Mouse (Mus musculus) T-cell, adult 2 months (primary cell): ENCODE measurements around the gene Lefty1.
"Not testable (repeated sequence)": the region's sequence is repeated elsewhere in the genome, so short reads cannot be mapped to it uniquely, and the experiment has no call there.

Source experiments
- DNase-seq: peaks from one replicate; pipeline ENCODE4 v3.0.0; 2022; ENCODE audit warnings: low spot score

The Lefty1 gene

GRCm38 (mm10) chr1:180922273-180923048 lies 12.4 kb upstream of the Lefty1 start:
- peak; percentile 52 for DNase-seq

- no peak for DNase-seq
Observed at GRCm38 (mm10) chr1:180924737-180925136, 10.1 kb upstream of the Lefty1 start.

- no peak for DNase-seq
Observed at GRCm38 (mm10) chr1:180926286-180926685, 8.5 kb upstream of the Lefty1 start.

GRCm38 (mm10) chr1:180929599-180929998 lies 5.2 kb upstream of the Lefty1 start:
- DNase-seq: no peak

- no peak for DNase-seq
Observed at GRCm38 (mm10) chr1:180931106-180931505, 3.7 kb upstream of the Lefty1 start.

- no peak for DNase-seq
Observed at GRCm38 (mm10) chr1:180933659-180934058, 1.2 kb upstream of the Lefty1 start.

- DNase-seq: not testable (repeated sequence)
Observed at GRCm38 (mm10) chr1:180936610-180937398, 2.0 kb downstream of the Lefty1 start.

- DNase-seq: not testable (repeated sequence)
Observed at GRCm38 (mm10) chr1:180937631-180938030, 2.8 kb downstream of the Lefty1 start.

GRCm38 (mm10) chr1:180938781-180939180 lies 4.0 kb downstream of the Lefty1 start:
- not testable (repeated sequence) for DNase-seq

- no peak for DNase-seq
Observed at GRCm38 (mm10) chr1:180940776-180941460, 6.1 kb downstream of the Lefty1 start.

- no peak for DNase-seq
Observed at GRCm38 (mm10) chr1:180941726-180942125, 6.9 kb downstream of the Lefty1 start.

GRCm38 (mm10) chr1:180942166-180943031 lies 7.6 kb downstream of the Lefty1 start, which contains the start of gene Tmem63a:
TSS of gene Tmem63a (plus strand) at chr1:180942344.
- peak; percentile 74 for DNase-seq

GRCm38 (mm10) chr1:180943032-180943644 lies 8.3 kb downstream of the Lefty1 start:
- no peak for DNase-seq

GRCm38 (mm10) chr1:180943896-180944295 lies 9.1 kb downstream of the Lefty1 start:
- DNase-seq: no peak

GRCm38 (mm10) chr1:180944553-180944952 lies 9.7 kb downstream of the Lefty1 start:
- DNase-seq: no peak

- no peak for DNase-seq
Observed at GRCm38 (mm10) chr1:180945001-180945980, 10.5 kb downstream of the Lefty1 start.

- no peak for DNase-seq
Observed at GRCm38 (mm10) chr1:180946448-180946847, 11.6 kb downstream of the Lefty1 start.

GRCm38 (mm10) chr1:180952085-180952746 lies 17.4 kb downstream of the Lefty1 start:
- no peak for DNase-seq

GRCm38 (mm10) chr1:180952808-180953207 lies 18.0 kb downstream of the Lefty1 start:
- DNase-seq: no peak
